Mouse (Mus musculus) lung, postnatal 0 days (tissue): ENCODE measurements at regions not wholly inside any gene's neighbourhood (a gene's known extent, or its start where the extent isn't known, plus 50 kb on each side); places are given as distances from the start of the nearest gene placed in this dataset.

Experiments
- ATAC-seq: fragments of 200-750 bp; cut with Nextera tagmentation; 2 replicates; pipeline ENCODE4 v1.8.0; 2017; ENCODE audit warnings: moderate library complexity
- DNase-seq: peaks from one replicate; pipeline ENCODE4 v3.0.0-alpha.2; 2016; ENCODE audit warnings: low spot score
- H3K27ac ChIP-seq: fragments of 300-500 bp; sonication (generic); 2 replicates; pipeline ENCODE4 v1.5.1; 2014; ENCODE audit warnings: antibody characterized with exemption, mild to moderate bottlenecking, low read length, mixed read lengths
- H3K27me3 ChIP-seq: fragments of 300-500 bp; sonication (generic); replicated peaks from 2 replicates; pipeline ENCODE4 v1.6.1; 2014; ENCODE audit warnings: low read length, mixed read lengths; ENCODE audit not compliant: insufficient read depth
- H3K36me3 ChIP-seq: fragments of 300-500 bp; sonication (generic); 2 replicates; pipeline ENCODE4 v1.6.1; 2014; ENCODE audit warnings: low read length, mixed read lengths; ENCODE audit not compliant: insufficient read depth
- H3K4me1 ChIP-seq: fragments of 300-500 bp; sonication (generic); 2 replicates; pipeline ENCODE4 v1.6.1; 2014; ENCODE audit warnings: antibody characterized with exemption, low read depth, low read length, mixed read lengths; ENCODE audit not compliant: insufficient read depth
- H3K4me2 ChIP-seq: fragments of 300-500 bp; sonication (generic); replicated peaks from 2 replicates; pipeline ENCODE4 v1.6.1; 2014; ENCODE audit warnings: low read depth, mild to moderate bottlenecking, low read length, moderate library complexity, mixed read lengths
- H3K4me3 ChIP-seq: fragments of 300-500 bp; sonication (generic); 2 replicates; pipeline ENCODE4 v1.5.1; 2014; ENCODE audit warnings: low read depth, low read length
- H3K9ac ChIP-seq: fragments of 300-500 bp; sonication (generic); replicated peaks from 2 replicates; pipeline ENCODE4 v1.6.1; 2014; ENCODE audit warnings: low read depth, mild to moderate bottlenecking
- H3K9me3 ChIP-seq: fragments of 300-500 bp; sonication (generic); 2 replicates; pipeline ENCODE4 v1.6.1; 2016; ENCODE audit warnings: low read length, mixed read lengths
- CTCF ChIP-seq: IDR thresholded peaks from 2 replicates; pipeline ENCODE4 v1.5.1; 2016; ENCODE audit warnings: antibody characterized with exemption, mild to moderate bottlenecking
- EP300 ChIP-seq: IDR thresholded peaks from 2 replicates; pipeline ENCODE4 v1.6.1; 2016; ENCODE audit warnings: antibody characterized with exemption, mild to moderate bottlenecking, control low read depth
- WGBS: fragments of 180-500 bp; shearing (Covaris S2); extraction: QIAGEN DNeasy Blood & Tissue Kit; methylation state at CpG from one replicate; pipeline ENCODE4 v1.1.7; 2014; 5-methylcytosine and 5-hydroxymethylcytosine counted together

- TF ChIP-seq CTCF (no peak), EP300 (no peak)
- ATAC-seq (no peak), DNase-seq (no peak)
- H3K9ac ChIP-seq = no peak overlapping the region
- 84% methylated on average over 2 of the region's 2 CpGs for WGBS
- no peaks in the 10 kb centered on the region for H3K27me3 ChIP-seq
- no peak overlapping the region for H3K4me3 ChIP-seq
- H3K9me3 ChIP-seq = no peaks in the 10 kb centered on the region
- no peaks in the 10 kb centered on the region for H3K36me3 ChIP-seq
- H3K4me2 ChIP-seq = no peak overlapping the region
- no peaks in the 10 kb centered on the region for H3K4me1 ChIP-seq
- no peak overlapping the region for H3K27ac ChIP-seq
These were observed 51.8 kb upstream of the 1190002N15Rik start for GRCm38 (mm10) chr9:94589672-94590071.

GRCm38 (mm10) chr9:94604993-94605392 is 64.7 kb upstream of the Slc9a9 start:
- ATAC-seq = no peak
- 77% methylated on average over 2 of the region's 2 CpGs for WGBS
- TF ChIP-seq EP300 (no peak), CTCF (no peak)

GRCm38 (mm10) chr9:94606422-94606821 is 63.3 kb upstream of the Slc9a9 start:
- Histone ChIP-seq H3K9ac (no peak overlapping the region), H3K4me1 (no peaks in the 10 kb centered on the region), H3K27me3 (no peaks in the 10 kb centered on the region), H3K27ac (no peak overlapping the region), H3K4me2 (no peak overlapping the region), H3K9me3 (no peaks in the 10 kb centered on the region), H3K4me3 (no peak overlapping the region), H3K36me3 (no peaks in the 10 kb centered on the region)
- DNase-seq = no peak
- TF ChIP-seq EP300 = no peak
- no peak for TF ChIP-seq CTCF
- 70% methylated on average over 2 of the region's 2 CpGs for WGBS
- no peak for ATAC-seq

More at GRCm38 (mm10) chr9:94604993-94605392, 64.7 kb upstream of the Slc9a9 start:
- no peaks in the 10 kb centered on the region for H3K9me3 ChIP-seq
- no peak overlapping the region for H3K4me2 ChIP-seq
- H3K36me3 ChIP-seq = no peaks in the 10 kb centered on the region
- no peak overlapping the region for H3K27ac ChIP-seq
- no peak overlapping the region for H3K9ac ChIP-seq
- H3K27me3 ChIP-seq = no peaks in the 10 kb centered on the region
- H3K4me3 ChIP-seq = no peak overlapping the region
- DNase-seq = no peak
- no peaks in the 10 kb centered on the region for H3K4me1 ChIP-seq

- 64% methylated on average over 13 of the region's 13 CpGs for WGBS
- no peak overlapping the region for H3K4me2 ChIP-seq
- TF ChIP-seq CTCF (no peak), EP300 (no peak)
- no peak for DNase-seq
- no peaks in the 10 kb centered on the region for H3K27me3 ChIP-seq
- H3K9ac ChIP-seq = no peak overlapping the region
- no peaks in the 10 kb centered on the region for H3K9me3 ChIP-seq
- no peaks in the 10 kb centered on the region for H3K36me3 ChIP-seq
- ATAC-seq = no peak
- no peak overlapping the region for H3K4me3 ChIP-seq
- no peaks in the 10 kb centered on the region for H3K4me1 ChIP-seq
- no peak overlapping the region for H3K27ac ChIP-seq
These were observed 62.5 kb upstream of the Slc9a9 start for GRCm38 (mm10) chr9:94607011-94607749.

- ATAC-seq = no peak
- Histone ChIP-seq H3K27me3 (no peaks in the 10 kb centered on the region), H3K4me3 (no peak overlapping the region), H3K27ac (no peak overlapping the region), H3K4me1 (no peaks in the 10 kb centered on the region), H3K4me2 (no peak overlapping the region), H3K9me3 (no peaks in the 10 kb centered on the region), H3K36me3 (no peaks in the 10 kb centered on the region), H3K9ac (no peak overlapping the region)
- TF ChIP-seq EP300 = no peak
- TF ChIP-seq CTCF = no peak
- WGBS = 7% methylated on average over 2 of the region's 2 CpGs
- no peak for DNase-seq
These were observed 62.0 kb upstream of the Slc9a9 start for GRCm38 (mm10) chr9:94607750-94608106.

GRCm38 (mm10) chr9:94610101-94610500 is 59.6 kb upstream of the Slc9a9 start:
- H3K27ac ChIP-seq = no peak overlapping the region
- no peaks in the 10 kb centered on the region for H3K4me1 ChIP-seq
- WGBS = 73% methylated on average over 3 of the region's 3 CpGs
- no peak overlapping the region for H3K4me3 ChIP-seq
- H3K9me3 ChIP-seq = no peaks in the 10 kb centered on the region
- ATAC-seq = no peak
- H3K36me3 ChIP-seq = no peaks in the 10 kb centered on the region
- no peak for DNase-seq
- H3K4me2 ChIP-seq = no peak overlapping the region
- TF ChIP-seq CTCF (no peak), EP300 (no peak)
- H3K27me3 ChIP-seq = no peaks in the 10 kb centered on the region
- H3K9ac ChIP-seq = no peak overlapping the region
